Mouse (Mus musculus) T-helper 1 cell (primary cell): ENCODE data around the gene Chaf1a.

ENCODE experiments used
- in situ Hi-C: fragments of 300-600 bp; cut with MboI, MseI; formaldehyde crosslinking; loops from one replicate; pipeline ENCODE4 v1.15.1; 2025; ENCODE audit warnings: high pct_unique_total_duplicates

Gene Chaf1a

GRCm38 (mm10) chr17:56112743-56113142 is 72.5 kb downstream of the Chaf1a start:
- in situ Hi-C loops = no loop called here

DNA sequence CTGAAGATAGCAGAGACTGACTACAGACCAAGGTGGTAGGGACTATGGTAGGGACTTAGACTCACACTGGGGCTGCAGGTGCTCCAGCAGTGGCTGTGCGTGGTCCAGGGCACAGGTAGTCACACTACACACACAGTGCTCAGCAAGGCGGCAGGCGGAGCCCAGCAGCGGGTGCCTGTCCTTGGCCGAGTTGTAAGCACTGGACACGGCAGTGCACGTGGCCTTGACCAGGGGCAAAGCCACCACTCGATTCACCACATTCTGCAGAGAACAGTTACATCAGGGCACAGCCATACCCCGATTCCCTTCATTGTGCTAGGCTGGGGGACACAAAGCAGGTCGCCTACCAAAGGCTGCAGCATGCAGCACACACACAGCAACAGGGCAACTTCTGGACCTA is 76.0 kb downstream of the Chaf1a start:
- in situ Hi-C loops = no loop called here

GRCm38 (mm10) chr17:56117251-56117710 is 77.0 kb downstream of the Chaf1a start, which contains the start of gene Plin5:
Gene Plin5 (minus strand): TSS chr17:56117596.
- in situ Hi-C loops = no loop called here

GRCm38 (mm10) chr17:56119431-56119830 is 79.2 kb downstream of the Chaf1a start:
- in situ Hi-C loops = no loop called here

GRCm38 (mm10) chr17:56119981-56120880 is 80.0 kb downstream of the Chaf1a start:
- in situ Hi-C loops = no loop called here

DNA sequence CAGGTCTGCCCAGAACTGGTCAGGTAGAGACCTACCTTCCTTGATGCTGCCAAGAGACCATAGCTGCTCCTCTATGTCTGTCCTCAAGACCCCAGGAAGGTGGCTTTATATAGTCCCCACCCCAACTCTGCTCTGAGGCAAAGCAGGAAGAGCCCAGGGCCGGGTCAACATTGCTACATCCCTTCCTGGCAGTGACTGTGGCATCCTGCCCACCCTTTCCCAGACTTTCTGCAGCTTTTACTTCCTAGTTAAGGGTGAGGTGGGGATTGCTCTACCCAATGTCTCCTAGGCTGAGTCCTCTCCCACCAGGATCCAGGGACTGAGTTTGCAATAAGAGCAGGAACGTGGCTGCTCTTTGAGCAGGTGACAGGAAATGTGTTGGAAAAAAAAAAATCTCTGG is 81.6 kb downstream of the Chaf1a start, which contains the start of gene Lrg1:
TSS of gene Lrg1 (minus strand) at position 176 of the 400 bp plus-strand sequence.
- in situ Hi-C loops = no loop called here
